Mouse (Mus musculus): ENCODE data around the gene Baiap2.

Baiap2 gene

GRCm38 (mm10) chr11:120041191-120042123, 98.9 kb downstream of the Baiap2 start:
- DNase-seq (ENCODE audit: extremely low spot score, low spot score): no peak

DNA sequence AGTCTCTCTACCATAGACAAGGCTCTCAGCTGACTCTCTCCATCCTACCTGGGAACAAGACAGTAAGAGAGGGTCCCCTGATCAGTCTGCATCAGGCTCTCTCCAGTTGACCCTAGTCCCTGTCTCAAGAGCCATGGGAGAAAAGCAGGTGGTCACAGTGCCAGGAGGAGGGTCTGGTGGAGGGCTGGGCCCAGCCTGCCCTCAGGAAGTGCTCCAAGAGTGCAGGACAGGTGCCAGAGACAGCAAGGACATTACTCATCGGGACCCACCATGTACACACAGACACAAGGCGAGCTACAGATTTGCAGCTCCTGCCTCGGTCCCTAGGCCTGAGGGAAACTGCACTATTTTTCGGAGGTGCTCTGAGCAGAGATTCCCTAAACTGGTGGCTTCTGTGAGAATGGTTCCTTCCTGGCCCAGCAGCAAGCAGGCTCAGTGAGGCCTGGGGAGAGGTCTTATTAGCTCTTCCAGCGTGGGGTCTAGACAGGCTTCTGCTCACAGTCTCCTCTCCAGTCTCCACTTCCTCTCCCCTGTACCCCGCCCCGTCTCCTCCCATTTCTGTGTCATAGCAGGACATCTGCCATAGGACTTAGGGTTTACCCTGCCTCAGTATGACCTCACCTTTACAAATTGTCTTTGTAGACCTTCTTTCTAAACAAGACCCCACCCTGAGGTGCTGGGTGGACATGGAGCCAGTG, 99.7 kb downstream of the Baiap2 start:
- no peak for DNase-seq (ENCODE audit: extremely low spot score, low spot score)

DNA sequence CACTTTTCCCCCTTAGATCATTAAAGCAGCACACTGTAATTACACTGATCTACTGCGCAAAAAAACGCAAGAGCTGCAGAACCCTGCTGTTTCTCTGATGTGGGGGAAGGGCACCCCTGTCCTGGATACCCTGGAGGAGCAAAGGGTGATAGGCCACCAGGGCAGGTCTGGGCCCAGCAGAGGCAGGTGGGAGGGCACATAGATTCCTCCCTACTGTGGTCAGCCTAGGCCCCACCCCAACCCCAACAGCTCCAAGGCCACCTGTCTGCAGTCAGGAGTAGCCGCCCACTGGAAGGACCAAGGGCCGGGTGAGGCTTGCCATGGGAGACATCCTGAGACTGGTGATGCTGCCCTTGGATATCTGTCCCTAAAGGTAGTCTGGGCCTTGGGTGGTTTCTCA, 102.8 kb downstream of the Baiap2 start:
- no peak for DNase-seq (ENCODE audit: extremely low spot score, low spot score)

DNA sequence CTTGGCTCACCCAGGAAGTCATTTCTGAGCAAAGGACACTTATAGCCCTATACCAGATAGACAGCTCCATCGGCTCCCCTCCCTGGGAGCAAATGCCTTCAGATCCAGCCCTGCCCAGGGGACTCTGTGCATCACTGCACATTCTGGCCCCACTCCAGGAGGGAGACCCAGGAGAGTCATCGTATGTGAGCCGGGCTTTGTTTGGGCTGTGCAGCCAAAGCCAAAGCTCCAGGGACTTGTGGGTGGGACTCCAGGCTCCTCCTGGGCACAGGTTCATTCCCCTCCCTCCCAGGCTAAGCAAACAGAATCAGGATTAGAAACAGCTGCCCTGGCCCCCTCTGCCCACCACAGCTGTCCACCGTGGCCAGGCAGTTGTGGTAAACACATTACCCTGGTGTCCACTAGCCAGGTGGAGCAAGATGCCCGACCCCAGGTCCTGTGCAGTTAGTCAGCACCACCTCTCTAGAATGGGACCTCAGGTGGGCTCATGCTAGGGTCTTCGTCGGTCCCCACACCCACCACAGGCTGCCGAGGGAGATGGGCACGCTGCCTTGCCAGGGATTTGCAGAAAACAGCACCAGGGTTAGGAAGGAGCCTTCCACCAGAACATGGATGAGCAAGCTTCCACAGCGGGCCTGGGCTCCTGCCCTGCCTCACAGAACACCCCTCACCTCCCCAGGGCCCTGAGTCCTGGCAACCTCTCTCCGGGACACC, 103.4 kb downstream of the Baiap2 start:
- no peak for DNase-seq (ENCODE audit: extremely low spot score, low spot score)

GRCm38 (mm10) chr11:120046553-120047191, 104.1 kb downstream of the Baiap2 start, which contains the start of gene Aatk:
Gene Aatk, minus strand, starts transcription at chr11:120047167.
- DNase-seq (ENCODE audit: extremely low spot score, low spot score): peak; percentile 58

DNA sequence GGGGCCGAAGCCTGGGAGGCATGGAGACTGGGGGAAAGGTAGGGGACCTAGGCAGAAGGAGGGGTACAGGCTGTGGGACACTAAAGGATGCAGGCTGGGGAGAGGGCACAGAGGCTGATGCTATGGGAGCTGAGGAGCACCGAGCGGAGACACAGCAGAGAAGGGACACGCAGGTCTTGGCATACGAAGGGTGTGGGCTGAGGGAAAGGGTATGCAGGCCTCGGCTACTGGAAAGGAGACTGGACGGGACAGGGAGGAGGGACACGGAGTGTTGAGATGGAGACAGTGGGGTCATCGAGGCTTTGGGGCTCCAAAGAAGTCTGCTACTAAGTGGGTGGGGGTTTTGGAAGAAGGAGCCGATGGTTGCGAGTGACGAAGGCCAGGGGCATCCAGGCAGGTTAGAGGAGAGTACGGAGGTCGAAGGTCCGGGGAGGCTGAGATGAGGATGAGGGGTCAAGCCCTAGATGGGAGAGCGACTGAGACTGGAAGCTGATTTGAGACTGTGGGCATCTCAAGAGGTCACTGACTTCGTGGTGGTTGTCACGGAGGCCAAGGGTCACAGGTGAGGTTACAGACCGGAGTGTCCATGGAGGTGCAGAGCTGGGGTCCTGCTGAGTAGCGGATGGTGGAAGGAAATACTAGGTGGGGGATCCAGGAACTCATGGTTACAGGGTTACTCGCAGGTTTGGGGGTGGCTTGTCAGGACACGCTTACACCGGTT, 105.1 kb downstream of the Baiap2 start:
- peak; percentile 53 for DNase-seq (ENCODE audit: extremely low spot score, low spot score)

DNA sequence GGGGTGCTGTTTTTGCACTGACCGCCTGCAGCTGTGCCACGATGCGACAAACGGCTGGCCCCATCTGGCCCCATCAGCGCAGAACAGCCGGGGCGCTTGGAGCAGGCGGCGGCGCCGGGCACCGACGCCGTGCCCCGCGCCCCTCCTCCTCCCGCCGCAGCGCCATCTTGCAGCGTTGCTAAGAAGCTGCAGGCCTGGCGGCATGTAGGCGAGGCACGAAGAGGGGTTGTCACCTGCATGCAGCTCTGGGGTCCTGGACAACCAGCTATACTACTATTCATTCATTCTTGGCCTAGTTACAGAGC, 105.6 kb downstream of the Baiap2 start:
- peak; percentile 43 for DNase-seq (ENCODE audit: extremely low spot score, low spot score)

- no peak for DNase-seq (ENCODE audit: extremely low spot score, low spot score)
These were observed 106.5 kb downstream of the Baiap2 start for GRCm38 (mm10) chr11:120049067-120049466.

DNA sequence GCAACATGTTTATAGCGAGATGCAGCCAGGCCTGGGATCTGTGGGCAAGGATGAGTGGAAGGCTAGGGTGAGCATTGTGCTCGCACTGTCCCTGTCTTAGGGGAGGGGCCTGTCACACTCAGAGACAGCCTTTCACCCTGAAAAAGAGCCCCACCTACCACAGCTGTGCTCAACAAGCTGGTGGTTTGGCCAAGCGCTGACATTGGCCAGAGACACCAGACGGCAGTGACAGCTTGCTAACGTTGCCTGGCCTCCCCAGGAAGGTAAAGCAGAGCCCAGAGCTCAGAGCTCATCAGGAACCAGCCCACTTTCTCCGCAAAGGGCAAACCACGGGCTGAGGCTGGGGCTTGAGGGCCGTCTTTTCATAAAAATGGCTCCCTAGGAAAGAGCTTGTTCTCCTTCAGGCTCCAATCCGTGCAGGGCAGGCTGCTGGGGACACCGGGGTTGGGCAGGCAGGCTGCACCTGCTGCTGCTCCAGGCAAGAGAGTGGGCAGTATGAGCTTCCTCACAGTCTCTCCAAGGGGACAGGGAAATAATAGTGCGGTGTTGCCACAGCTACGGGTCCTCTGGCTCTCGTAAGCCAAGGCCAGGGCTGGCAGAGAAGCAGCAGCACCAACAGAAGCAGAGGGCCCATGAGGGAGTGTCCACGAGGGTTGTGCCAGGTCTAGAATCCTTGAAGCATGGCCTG, 108.7 kb downstream of the Baiap2 start:
- no peak for DNase-seq (ENCODE audit: extremely low spot score, low spot score)

DNA sequence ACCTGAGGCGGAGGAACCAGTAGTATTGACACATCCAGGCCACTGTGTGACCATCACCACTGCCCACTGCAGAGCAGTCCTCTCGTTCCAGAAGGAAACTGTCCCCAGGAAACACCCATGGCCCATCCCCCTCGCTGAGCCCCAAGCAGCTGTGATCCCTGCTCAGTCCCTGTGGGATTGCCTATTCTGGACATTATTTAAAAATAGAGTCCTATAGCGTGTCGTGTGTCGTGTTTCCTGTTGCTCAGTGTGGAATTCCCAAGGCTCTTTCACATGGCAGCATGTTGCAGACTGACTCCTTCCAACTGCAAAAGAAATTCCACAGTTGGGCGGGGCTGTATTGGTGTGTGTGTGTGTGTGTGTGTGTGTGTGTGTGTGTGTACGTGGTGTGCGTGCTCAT, 109.7 kb downstream of the Baiap2 start:
- DNase-seq (ENCODE audit: extremely low spot score, low spot score): no peak

GRCm38 (mm10) chr11:120053846-120054245, 111.3 kb downstream of the Baiap2 start:
- no peak for DNase-seq (ENCODE audit: extremely low spot score, low spot score)

GRCm38 (mm10) chr11:120055953-120056732, 113.6 kb downstream of the Baiap2 start:
- DNase-seq (ENCODE audit: extremely low spot score, low spot score): no peak

All from neural tube, embryonic 10.5 days (tissue).